ENCODE assay signal across 15 mouse cellular contexts in genomic region chr10:8856942-8857341, GRCm38 (mm10).
"Had no signal": no experiment of that assay in that cellular context is flagged by ENCODE, and none has a peak within 500 bp of the region (broad histone marks: within the 10 kb centered on the region; RNA-seq: fewer than 3 reads in every experiment).

No protein-coding gene starts in this region.

- H3K4me3 ChIP-seq: midbrain, embryonic 10.5 days; midbrain, embryonic 12.5 days; neural tube, embryonic 12.5 days; stomach, embryonic 15.5 days had no signal

- H3K9ac ChIP-seq: lung, embryonic 14.5 days; midbrain, embryonic 12.5 days; neural tube, embryonic 12.5 days; stomach, embryonic 15.5 days had no signal

- H3K9me3 ChIP-seq: midbrain, embryonic 10.5 days; midbrain, embryonic 12.5 days; neural tube, embryonic 12.5 days; stomach, embryonic 15.5 days had no signal

- H3K27ac ChIP-seq: midbrain, embryonic 10.5 days; midbrain, embryonic 12.5 days; neural tube, embryonic 12.5 days; stomach, embryonic 15.5 days; stomach, postnatal 0 days had no signal

- H3K27me3 ChIP-seq: midbrain, embryonic 12.5 days; neural tube, embryonic 12.5 days; stomach, embryonic 15.5 days had no signal

- H3K4me2 ChIP-seq: lung, embryonic 14.5 days; midbrain, embryonic 12.5 days; neural tube, embryonic 12.5 days; stomach, embryonic 15.5 days had no signal

- H3K36me3 ChIP-seq: midbrain, embryonic 12.5 days; neural tube, embryonic 12.5 days; stomach, embryonic 15.5 days had no signal

- DNase-seq: lung, adult 18-20 months; lung, embryonic 14.5 days; lung, postnatal 10 days; lung, postnatal 4 days; midbrain, embryonic 14.5 days; right cerebral cortex, postnatal 14 days; thymus, adult 2 months; thymus, postnatal 25 days; thymus, postnatal 4 days had no signal

- H3K4me1 ChIP-seq: midbrain, embryonic 10.5 days; midbrain, embryonic 12.5 days; neural tube, embryonic 12.5 days; stomach, embryonic 15.5 days had no signal

- ATAC-seq: midbrain, embryonic 16.5 days had no signal
